Mouse (Mus musculus) midbrain, embryonic 10.5 days (tissue): ENCODE results near the gene Fam213b. TPM values are rescaled to one million over a fixed set of nuclear protein-coding genes. Genes with fewer than 3 reads are reported as not detected.

ENCODE experiments used
- DNase-seq: peaks from one replicate; pipeline ENCODE4 v3.0.0-alpha.2; 2017; ENCODE audit warnings: low spot score
- H3K27ac ChIP-seq: fragments of 300-500 bp; sonication (generic); replicated peaks from 2 replicates; pipeline ENCODE4 v1.5.1; 2016; ENCODE audit warnings: mild to moderate bottlenecking
- H3K27me3 ChIP-seq: fragments of 300-500 bp; sonication (generic); 2 replicates; pipeline ENCODE4 v1.6.1; 2016; ENCODE audit warnings: low read depth, mild to moderate bottlenecking; ENCODE audit not compliant: poor library complexity, severe bottlenecking
- H3K36me3 ChIP-seq: fragments of 300-500 bp; sonication (generic); 2 replicates; pipeline ENCODE4 v1.6.1; 2016; ENCODE audit warnings: mild to moderate bottlenecking, moderate library complexity
- H3K4me1 ChIP-seq: fragments of 300-500 bp; sonication (generic); 2 replicates; pipeline ENCODE4 v1.6.1; 2016
- H3K4me3 ChIP-seq: fragments of 300-500 bp; sonication (generic); 2 replicates; pipeline ENCODE4 v1.5.1; 2016; ENCODE audit warnings: mild to moderate bottlenecking, moderate library complexity
- H3K9me3 ChIP-seq: fragments of 300-500 bp; sonication (generic); replicated peaks from 2 replicates; pipeline ENCODE4 v1.6.1; 2016; ENCODE audit warnings: mild to moderate bottlenecking
- WGBS: fragments of 180-500 bp; shearing (Covaris S2); methylation state at CpG from one replicate; pipeline ENCODE4 v1.1.7; 2016; 5-methylcytosine and 5-hydroxymethylcytosine counted together
- polyA plus RNA-seq: library from polyadenylated mRNA; unstranded; fragments of >200 nt; fragmentation: Nextera tagmentation; extraction: Ambion mirVana; gene quantifications from 2 replicates; pipeline ENCODE4 v1.2.1, GENCODE M21; 2016

Fam213b gene
- polyA plus RNA-seq, 1 experiment from 2014 or later = 45.9 TPM

DNA sequence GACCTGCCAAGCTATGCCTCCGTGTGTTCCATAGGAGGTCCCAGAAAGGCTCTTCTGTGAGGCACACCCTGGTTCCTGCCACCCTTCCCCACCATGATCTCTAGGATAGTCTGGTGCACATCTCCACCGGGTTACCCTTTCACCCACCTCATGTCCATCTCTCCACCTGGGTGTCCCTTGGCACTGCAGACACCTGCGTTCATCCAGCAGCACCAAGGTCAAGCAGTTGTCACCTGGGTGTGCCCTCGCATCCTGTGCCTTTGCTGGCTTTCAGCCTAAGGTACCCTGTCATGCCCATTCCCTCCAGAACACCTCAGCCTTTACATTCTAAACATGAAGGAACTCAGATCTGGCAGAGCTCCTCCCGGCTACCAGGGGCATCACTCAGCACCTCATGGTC, 32.5 kb downstream of the Fam213b start:
- Histone ChIP-seq H3K36me3 (no peaks in the 10 kb centered on the region), H3K4me1 (peaks cover 42% of the 10 kb centered on the region), H3K4me3 (no peak overlapping the region), H3K9me3 (no peaks in the 10 kb centered on the region), H3K27me3 (peaks cover 66% of the 10 kb centered on the region), H3K27ac (no peak overlapping the region)
- WGBS = 91% methylated on average over 5 of the region's 5 CpGs
- no peak for DNase-seq

DNA sequence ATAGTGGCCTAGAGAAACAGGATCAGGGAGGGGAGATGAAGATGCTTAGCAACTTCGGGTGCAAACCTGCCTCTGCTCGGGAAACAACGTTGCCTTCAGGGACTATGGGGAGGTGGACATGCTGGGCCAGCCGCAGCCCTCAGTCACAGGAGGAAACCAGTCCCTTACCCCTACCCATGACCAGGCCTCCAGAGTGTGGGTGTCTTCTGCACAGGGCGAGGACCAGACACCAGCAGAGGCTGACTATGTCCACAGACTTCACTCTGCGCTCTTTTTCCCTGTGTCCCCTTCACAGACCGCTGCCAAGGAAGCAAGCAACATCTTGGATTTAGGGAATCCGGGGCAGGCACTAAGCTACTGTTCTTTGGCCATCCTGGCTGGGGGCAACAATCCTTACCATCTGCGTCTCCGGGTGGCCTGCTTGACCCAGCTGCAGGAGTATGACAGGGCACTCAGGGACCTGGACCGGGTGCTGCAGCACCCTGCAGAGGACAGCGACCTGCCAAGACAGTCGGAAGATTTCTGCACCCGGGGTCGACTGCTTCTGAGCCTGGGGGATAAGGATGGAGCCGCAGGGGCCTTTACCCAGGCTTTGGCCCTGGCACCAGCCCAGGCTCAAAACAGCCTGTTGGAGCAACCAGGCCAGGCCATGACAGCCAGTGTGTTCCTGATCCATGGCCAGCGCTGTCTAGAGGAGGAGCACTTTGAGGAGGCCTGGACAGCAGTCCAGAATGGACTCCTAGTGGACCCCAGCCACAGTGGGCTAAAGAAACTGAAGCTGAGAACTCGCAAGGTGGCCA, 33.8 kb downstream of the Fam213b start:
- no peak for DNase-seq
- Histone ChIP-seq H3K9me3 (no peaks in the 10 kb centered on the region), H3K36me3 (no peaks in the 10 kb centered on the region), H3K27me3 (peaks cover 63% of the 10 kb centered on the region), H3K4me3 (peak overlapping the region; percentile 53), H3K27ac (peak overlapping the region; percentile 89), H3K4me1 (peaks cover 30% of the 10 kb centered on the region)
- WGBS = 82% methylated on average over 18 of the region's 18 CpGs

DNA sequence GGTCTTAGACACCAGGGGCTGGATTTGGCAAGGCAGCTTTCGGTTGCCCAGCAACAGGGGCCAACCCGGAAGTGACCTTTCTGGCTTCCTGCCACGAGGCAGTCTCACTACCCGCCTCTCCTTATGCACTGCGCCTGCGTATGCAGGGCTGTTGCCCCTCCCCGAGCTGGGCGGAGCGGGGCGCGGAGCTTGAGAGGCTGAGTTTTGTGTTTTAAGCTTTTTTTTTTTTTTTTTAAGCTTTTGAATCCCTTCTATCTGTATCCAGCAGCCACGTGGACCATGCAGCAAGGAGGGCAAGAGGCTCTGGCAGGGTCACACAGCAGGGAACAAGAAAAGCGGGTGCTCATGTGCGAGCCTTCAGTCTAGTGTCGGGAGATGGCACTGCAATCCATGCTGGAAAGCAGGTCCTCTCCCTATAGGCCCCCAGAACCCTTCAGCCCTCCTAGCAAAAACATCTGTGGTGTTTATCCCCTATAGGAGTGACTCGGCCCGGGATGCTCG, 34.6 kb downstream of the Fam213b start:
- H3K36me3 ChIP-seq = no peaks in the 10 kb centered on the region
- H3K9me3 ChIP-seq = no peaks in the 10 kb centered on the region
- H3K27ac ChIP-seq = peak overlapping the region; percentile 89
- DNase-seq = peak; percentile 97
- WGBS = 1% methylated on average over 18 of the region's 18 CpGs
- H3K4me1 ChIP-seq = peaks cover 30% of the 10 kb centered on the region
- peak overlapping the region; percentile 53 for H3K4me3 ChIP-seq
- peaks cover 57% of the 10 kb centered on the region for H3K27me3 ChIP-seq

DNA sequence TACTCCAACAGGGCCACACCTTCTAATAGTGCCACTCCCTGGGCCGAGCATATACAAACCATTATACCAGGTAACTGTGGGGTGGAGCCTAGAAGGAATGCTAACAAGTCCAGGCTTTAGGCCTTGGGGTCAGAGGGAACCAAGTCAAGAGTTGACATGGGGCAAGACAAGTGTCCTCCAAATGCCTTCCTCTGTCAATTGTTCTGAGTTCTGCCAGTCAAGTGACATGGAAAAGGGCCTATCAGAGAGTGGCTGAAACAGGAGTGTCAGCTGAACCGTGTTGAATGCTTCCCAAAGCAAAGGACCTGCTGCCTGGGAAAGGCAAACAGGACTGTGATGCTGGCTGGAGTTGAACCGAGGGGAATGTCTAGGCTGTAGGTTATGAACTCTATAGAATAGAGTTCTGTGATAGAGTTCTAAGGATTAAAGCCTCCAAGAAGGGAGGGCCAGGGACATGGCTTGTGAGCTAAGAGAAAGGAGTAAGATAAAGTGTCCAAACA, 35.4 kb downstream of the Fam213b start:
- peak overlapping the region; percentile 89 for H3K27ac ChIP-seq
- no peaks in the 10 kb centered on the region for H3K36me3 ChIP-seq
- no peak for DNase-seq
- peaks cover 57% of the 10 kb centered on the region for H3K27me3 ChIP-seq
- H3K4me1 ChIP-seq = peaks cover 26% of the 10 kb centered on the region
- H3K9me3 ChIP-seq = no peaks in the 10 kb centered on the region
- peak overlapping the region; percentile 53; the same call in 1 of the 2 replicates for H3K4me3 ChIP-seq
- WGBS = 87% methylated on average over 3 of the region's 3 CpGs

DNA sequence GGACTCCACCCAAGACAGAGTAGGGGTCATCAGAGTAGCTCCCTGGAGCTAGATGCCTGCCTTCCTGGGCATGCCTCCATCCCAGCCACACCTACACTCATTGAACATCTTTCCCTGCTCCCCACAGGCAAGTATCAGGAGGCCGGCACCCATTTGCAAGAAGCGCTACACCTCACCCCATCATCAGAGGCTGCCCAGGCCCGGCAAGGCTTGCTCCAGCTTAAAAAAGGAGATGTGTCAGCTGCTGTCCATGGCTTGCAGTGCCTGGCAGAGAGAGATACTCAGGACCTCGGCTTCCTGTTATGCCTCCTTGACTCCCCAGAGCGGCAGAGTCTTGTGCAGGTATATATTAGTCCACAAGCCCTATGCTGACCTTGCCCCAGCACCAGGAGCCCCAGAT, 37.0 kb downstream of the Fam213b start:
- H3K4me3 ChIP-seq = no peak overlapping the region
- no peaks in the 10 kb centered on the region for H3K9me3 ChIP-seq
- no peak for DNase-seq
- WGBS = 78% methylated on average over 5 of the region's 5 CpGs
- H3K27me3 ChIP-seq = peaks cover 56% of the 10 kb centered on the region
- H3K27ac ChIP-seq = no peak overlapping the region
- peaks cover 21% of the 10 kb centered on the region for H3K4me1 ChIP-seq
- H3K36me3 ChIP-seq = no peaks in the 10 kb centered on the region

DNA sequence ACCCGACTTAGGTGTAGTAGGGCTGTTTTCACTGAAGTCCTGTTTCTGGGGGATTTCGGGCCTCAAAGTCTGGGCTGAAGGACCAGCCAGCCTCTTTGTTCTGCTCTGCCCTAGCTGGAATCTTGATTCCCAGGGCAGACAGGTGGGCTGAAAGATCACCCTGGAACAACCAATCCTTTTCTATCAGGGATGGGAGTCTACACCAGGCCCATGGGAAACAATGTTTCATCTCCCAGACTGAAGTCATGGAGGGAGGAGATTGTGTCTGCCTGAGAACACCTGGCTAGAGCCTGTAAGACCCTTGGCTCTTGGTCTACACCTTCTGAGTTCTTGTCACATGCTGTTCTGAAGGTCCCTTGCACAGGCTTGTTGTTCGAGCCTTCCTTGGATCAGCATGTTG, 40.3 kb downstream of the Fam213b start:
- 79% methylated on average over 3 of the region's 3 CpGs for WGBS
- peaks cover 19% of the 10 kb centered on the region for H3K4me1 ChIP-seq
- H3K36me3 ChIP-seq = no peaks in the 10 kb centered on the region
- H3K27ac ChIP-seq = no peak overlapping the region
- DNase-seq = no peak
- H3K9me3 ChIP-seq = no peaks in the 10 kb centered on the region
- H3K27me3 ChIP-seq = peaks cover 73% of the 10 kb centered on the region
- no peak overlapping the region for H3K4me3 ChIP-seq

DNA sequence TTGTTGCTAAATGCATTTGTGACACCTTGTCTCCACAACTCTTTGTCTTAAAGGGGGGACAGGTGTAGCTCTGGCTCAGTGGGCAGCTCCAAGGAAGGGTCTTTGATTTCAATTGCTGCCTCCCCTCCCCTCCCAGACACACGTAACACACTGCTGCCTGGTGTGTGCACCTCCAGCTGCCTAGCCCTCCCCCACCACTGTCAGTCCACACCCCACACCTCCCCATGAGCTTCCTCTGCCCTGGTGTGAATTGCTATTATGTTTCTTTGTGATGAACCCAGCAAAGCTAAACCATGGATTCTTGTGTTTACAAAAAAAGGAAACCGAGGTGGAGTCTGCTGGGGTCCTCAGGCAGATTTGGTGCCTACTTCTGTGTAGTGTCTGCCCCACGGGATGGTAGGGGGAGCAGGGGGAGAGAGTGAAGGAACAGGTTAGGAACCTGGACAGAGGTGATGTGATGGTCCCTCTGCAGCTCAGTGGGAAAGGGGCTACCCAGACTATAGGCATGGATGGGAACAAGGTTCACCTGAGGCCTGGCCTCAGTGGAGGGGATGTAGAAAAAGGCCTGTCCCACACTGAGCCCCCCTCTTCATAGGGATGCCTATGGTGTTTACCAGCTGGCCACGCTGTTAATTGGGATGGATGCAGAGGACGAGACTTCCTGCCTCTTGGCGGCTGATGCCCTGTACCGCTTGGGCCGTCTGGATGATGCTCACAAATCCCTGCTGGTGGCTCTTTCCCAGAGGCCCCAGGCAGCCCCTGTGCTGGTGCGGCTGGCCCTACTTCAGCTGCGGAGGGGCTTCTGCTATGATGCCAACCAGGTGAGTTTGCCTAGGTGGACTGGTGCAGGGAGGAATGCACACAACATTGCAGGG, 41.3 kb downstream of the Fam213b start:
- WGBS = 76% methylated on average over 10 of the region's 10 CpGs
- no peak for DNase-seq
- Histone ChIP-seq H3K9me3 (no peaks in the 10 kb centered on the region), H3K4me1 (peaks cover 16% of the 10 kb centered on the region), H3K4me3 (no peak overlapping the region), H3K36me3 (no peaks in the 10 kb centered on the region), H3K27me3 (peaks cover 80% of the 10 kb centered on the region), H3K27ac (no peak overlapping the region)

DNA sequence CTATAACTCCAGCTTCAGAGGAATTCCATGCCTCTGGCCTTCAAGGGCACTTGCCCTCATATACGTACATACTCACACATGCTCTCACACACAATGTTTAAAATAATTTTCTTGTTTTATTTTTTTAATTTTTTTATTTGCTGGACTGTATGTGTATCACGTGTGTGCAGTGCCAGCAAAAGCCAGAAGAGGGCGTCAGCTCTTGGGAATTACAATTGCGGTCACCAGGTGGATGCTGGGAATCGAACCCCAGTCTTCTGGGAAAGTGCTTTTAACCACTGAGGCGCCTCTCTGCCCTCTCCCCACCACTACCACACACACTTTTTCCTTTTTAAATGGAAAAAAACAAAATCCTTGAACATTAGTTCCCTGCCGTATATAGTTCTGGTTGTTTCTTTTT, 42.1 kb downstream of the Fam213b start:
- H3K36me3 ChIP-seq = no peaks in the 10 kb centered on the region
- no peak for DNase-seq
- H3K27me3 ChIP-seq = peaks cover 76% of the 10 kb centered on the region
- peaks cover 16% of the 10 kb centered on the region for H3K4me1 ChIP-seq
- H3K4me3 ChIP-seq = peak overlapping the region; percentile 70
- no peaks in the 10 kb centered on the region for H3K9me3 ChIP-seq
- peak overlapping the region; percentile 87 for H3K27ac ChIP-seq
- WGBS = 87% methylated on average over 7 of the region's 7 CpGs

DNA sequence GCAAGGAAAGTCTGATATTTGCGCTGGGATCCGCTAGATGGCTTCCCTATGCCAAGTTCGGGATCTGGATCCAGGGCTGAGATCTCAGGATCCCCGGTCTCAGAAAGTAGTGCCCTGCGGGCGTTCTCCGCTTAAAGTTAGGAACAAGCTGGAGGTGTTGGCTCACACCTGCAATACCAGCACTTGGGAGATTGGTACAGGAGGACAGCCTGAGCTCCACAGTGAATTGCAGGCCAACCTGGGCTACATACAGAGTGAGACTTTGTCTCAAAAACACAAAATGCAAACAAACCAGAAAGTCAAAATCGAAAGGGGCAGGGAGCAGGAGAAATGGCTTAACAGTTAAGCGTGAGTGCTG, 42.5 kb downstream of the Fam213b start:
- Histone ChIP-seq H3K27ac (peak overlapping the region; percentile 87), H3K36me3 (no peaks in the 10 kb centered on the region), H3K4me3 (peak overlapping the region; percentile 70), H3K27me3 (peaks cover 72% of the 10 kb centered on the region), H3K9me3 (no peaks in the 10 kb centered on the region), H3K4me1 (peaks cover 16% of the 10 kb centered on the region)
- DNase-seq = no peak
- 17% methylated on average over 9 of the region's 9 CpGs for WGBS

DNA sequence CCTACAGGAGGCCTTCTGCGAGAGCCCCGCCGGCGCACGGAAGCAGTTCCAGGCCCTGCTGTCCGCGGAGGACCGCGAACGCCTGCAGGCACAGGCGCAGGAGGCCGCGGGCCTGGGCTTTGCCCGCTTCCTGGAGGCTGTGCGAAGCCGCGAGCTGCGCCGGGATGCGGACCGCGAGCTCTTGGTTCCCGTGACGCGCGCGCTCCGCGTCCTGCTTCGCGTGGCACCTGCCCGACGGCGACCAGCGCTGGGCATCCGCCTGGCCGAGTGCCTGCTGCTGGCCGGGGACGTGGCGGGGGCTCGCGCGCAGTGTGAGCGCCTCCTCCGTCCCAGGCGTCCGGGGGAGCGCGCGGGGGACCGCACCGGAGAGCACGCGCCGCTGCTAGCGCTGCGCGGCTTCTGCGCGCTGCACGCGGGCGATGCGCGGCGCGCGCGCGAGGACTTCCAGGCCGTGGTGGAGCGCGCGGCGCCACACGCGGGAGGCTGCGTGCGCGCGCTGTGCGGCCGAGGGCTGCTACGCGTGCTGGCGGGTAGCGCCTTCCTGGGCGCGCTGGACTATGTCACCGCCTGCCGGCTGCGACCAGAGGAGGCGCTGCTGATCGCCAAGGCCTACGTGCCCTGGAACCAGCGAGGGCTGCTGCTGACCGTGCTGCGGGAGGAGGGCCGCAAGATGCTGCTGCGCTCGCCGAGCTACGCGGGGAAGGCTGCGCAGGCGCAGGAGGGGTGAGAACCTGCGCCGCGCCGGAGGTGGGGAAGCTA, 43.0 kb downstream of the Fam213b start:
- peak overlapping the region; percentile 70 for H3K4me3 ChIP-seq
- H3K27ac ChIP-seq = peak overlapping the region; percentile 87

DNA sequence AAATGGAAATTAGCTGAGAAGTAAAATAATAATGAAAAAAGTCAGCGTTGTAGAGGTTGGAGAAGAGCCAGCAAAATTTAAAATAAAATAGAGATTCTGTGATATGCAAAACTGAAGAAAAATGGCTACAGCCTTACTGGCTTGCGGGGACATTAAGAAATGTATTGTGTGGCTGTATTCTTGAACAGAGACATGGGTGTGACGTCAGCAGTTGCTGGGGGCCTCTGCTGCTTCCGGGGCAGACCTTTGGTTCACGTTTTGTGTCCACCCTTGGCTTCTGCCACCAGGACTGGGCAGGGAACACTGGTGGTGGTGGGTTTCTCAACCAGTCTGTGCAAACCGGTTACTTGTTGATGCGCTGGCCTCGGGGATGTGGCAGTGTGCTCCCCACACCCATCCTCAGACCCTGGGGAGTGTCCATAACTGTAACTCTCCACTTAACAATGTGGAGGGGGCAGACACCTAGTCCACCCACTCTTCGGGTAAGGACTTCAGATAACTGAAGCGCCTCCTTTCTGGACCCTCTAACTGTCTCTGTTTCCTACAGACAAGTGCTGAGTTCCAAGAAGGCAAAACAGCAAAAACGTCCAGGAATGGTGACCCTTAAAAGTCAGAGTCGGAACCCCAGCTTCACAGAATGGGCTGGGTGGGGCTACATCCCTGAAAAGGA, 44.1 kb downstream of the Fam213b start:
- WGBS = 62% methylated on average over 12 of the region's 12 CpGs
- Histone ChIP-seq H3K4me1 (peaks cover 16% of the 10 kb centered on the region), H3K27me3 (peaks cover 63% of the 10 kb centered on the region), H3K9me3 (no peaks in the 10 kb centered on the region), H3K27ac (no peak overlapping the region), H3K36me3 (no peaks in the 10 kb centered on the region), H3K4me3 (peak overlapping the region; percentile 70)
- no peak for DNase-seq

More for the DNA sequence above, 43.0 kb downstream of the Fam213b start:
- DNase-seq = peak; percentile 93
- WGBS = under 1% methylated on average over 110 of the region's 110 CpGs
- Histone ChIP-seq H3K4me1 (peaks cover 16% of the 10 kb centered on the region), H3K36me3 (no peaks in the 10 kb centered on the region), H3K9me3 (no peaks in the 10 kb centered on the region), H3K27me3 (peaks cover 72% of the 10 kb centered on the region)

DNA sequence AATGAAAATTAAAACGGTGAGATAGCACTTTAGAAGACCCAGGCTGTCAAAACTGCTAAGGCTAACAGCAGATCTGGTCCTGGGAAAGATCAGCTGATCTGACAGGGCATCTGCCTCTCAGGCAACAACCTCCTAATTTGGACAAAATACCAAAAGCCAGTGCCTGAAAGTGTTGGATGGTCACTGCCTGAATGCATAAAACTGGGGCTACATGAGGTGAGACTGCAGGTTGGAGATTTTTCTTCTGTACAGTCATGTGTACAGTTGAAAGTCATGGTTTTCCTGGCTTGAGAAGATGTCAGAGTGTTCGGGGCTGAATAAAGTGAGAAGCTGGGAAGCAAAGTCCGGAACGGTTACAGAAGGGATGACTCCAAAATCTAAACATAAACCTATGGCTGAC, 45.1 kb downstream of the Fam213b start:
- H3K36me3 ChIP-seq = no peaks in the 10 kb centered on the region
- no peak overlapping the region for H3K27ac ChIP-seq
- peaks cover 16% of the 10 kb centered on the region for H3K4me1 ChIP-seq
- 86% methylated on average over 4 of the region's 4 CpGs for WGBS
- peaks cover 58% of the 10 kb centered on the region for H3K27me3 ChIP-seq
- no peaks in the 10 kb centered on the region for H3K9me3 ChIP-seq
- DNase-seq = no peak
- H3K4me3 ChIP-seq = no peak overlapping the region
